Mouse (Mus musculus) embryonic facial prominence, embryonic 14.5 days (tissue): ENCODE measurements around the gene Efemp2. TPM values are rescaled to one million over a fixed set of nuclear protein-coding genes. Genes with fewer than 3 reads are reported as not detected.

ENCODE experiments used
- ATAC-seq: fragments of 200-750 bp; cut with Nextera tagmentation; 2 replicates; pipeline ENCODE4 v1.8.0; 2017; ENCODE audit warnings: low read depth, moderate number of reproducible peaks, moderate TSS enrichment
- DNase-seq: peaks from one replicate; pipeline ENCODE4 v3.0.0-alpha.2; 2015; ENCODE audit warnings: low spot score
- H3K27ac ChIP-seq: fragments of 300-500 bp; sonication (generic); replicated peaks from 2 replicates; pipeline ENCODE4 v1.5.1; 2014; ENCODE audit warnings: low read depth, mild to moderate bottlenecking, low read length, moderate library complexity
- H3K27me3 ChIP-seq: fragments of 300-500 bp; sonication (generic); replicated peaks from 2 replicates; pipeline ENCODE4 v1.6.1; 2014; ENCODE audit warnings: low read length; ENCODE audit not compliant: control insufficient read depth, insufficient read depth
- H3K36me3 ChIP-seq: fragments of 300-500 bp; sonication (generic); 2 replicates; pipeline ENCODE4 v1.6.1; 2014; ENCODE audit warnings: low read length, mixed read lengths; ENCODE audit not compliant: control insufficient read depth, insufficient read depth
- H3K4me1 ChIP-seq: fragments of 300-500 bp; sonication (generic); 2 replicates; pipeline ENCODE4 v1.6.1; 2014; ENCODE audit warnings: antibody characterized with exemption, low read length; ENCODE audit not compliant: control insufficient read depth, insufficient read depth
- H3K4me2 ChIP-seq: fragments of 300-500 bp; sonication (generic); 2 replicates; pipeline ENCODE4 v1.6.1; 2014; ENCODE audit warnings: low read depth, mild to moderate bottlenecking, low read length, moderate library complexity, mixed read lengths
- H3K4me3 ChIP-seq: fragments of 300-500 bp; sonication (generic); 2 replicates; pipeline ENCODE4 v1.5.1; 2014; ENCODE audit warnings: low read depth, mild to moderate bottlenecking, low read length
- H3K9ac ChIP-seq: fragments of 300-500 bp; sonication (generic); 2 replicates; pipeline ENCODE4 v1.6.1; 2014; ENCODE audit warnings: low read depth, mild to moderate bottlenecking, low read length, moderate library complexity, mixed read lengths
- H3K9me3 ChIP-seq: fragments of 300-500 bp; sonication (generic); 2 replicates; pipeline ENCODE4 v1.6.1; 2016; ENCODE audit warnings: low read length; ENCODE audit not compliant: control insufficient read depth
- WGBS: fragments of 180-500 bp; shearing (Covaris S2); extraction: QIAGEN DNeasy Blood & Tissue Kit; methylation state at CpG from one replicate; pipeline ENCODE4 v1.1.7; 2014; 5-methylcytosine and 5-hydroxymethylcytosine counted together
- polyA plus RNA-seq: library from polyadenylated mRNA; unstranded; fragments of >200 nt; fragmentation: Nextera tagmentation; extraction: Ambion mirVana; gene quantifications from 2 replicates; pipeline ENCODE4 v1.2.1, GENCODE M21; 2014

Efemp2 gene
- polyA plus RNA-seq, 1 experiment from 2014 or later, result 175 TPM

GRCm38 (mm10) chr19:5481398-5481797, 7.6 kb downstream of the Efemp2 start:
- Histone ChIP-seq H3K9ac (no peak overlapping the region), H3K4me3 (no peak overlapping the region), H3K36me3 (peaks cover 98% of the 10 kb centered on the region), H3K4me2 (no peak overlapping the region), H3K9me3 (no peaks in the 10 kb centered on the region), H3K4me1 (peaks cover under 1% of the 10 kb centered on the region; the same call in 1 of the 2 replicates), H3K27me3 (no peaks in the 10 kb centered on the region), H3K27ac (no peak overlapping the region)
- DNase-seq, result no peak
- ATAC-seq, result no peak
- WGBS, result 90% methylated on average over 10 of the region's 10 CpGs

GRCm38 (mm10) chr19:5483386-5484359, 9.9 kb downstream of the Efemp2 start:
- Histone ChIP-seq H3K4me1 (peaks cover 12% of the 10 kb centered on the region), H3K27me3 (no peaks in the 10 kb centered on the region), H3K27ac (no peak overlapping the region), H3K9ac (no peak overlapping the region), H3K4me3 (no peak overlapping the region), H3K9me3 (no peaks in the 10 kb centered on the region), H3K36me3 (peaks cover 78% of the 10 kb centered on the region), H3K4me2 (no peak overlapping the region)
- DNase-seq (no peak), ATAC-seq (no peak)
- WGBS, result 90% methylated on average over 19 of the region's 19 CpGs

- H3K4me1 ChIP-seq, result peaks cover 12% of the 10 kb centered on the region
- no peaks in the 10 kb centered on the region for H3K27me3 ChIP-seq
- no peaks in the 10 kb centered on the region for H3K9me3 ChIP-seq
- H3K4me3 ChIP-seq, result no peak overlapping the region
- DNase-seq (no peak), ATAC-seq (no peak)
- H3K9ac ChIP-seq, result no peak overlapping the region
- peaks cover 70% of the 10 kb centered on the region for H3K36me3 ChIP-seq
- WGBS, result 89% methylated on average over 5 of the region's 5 CpGs
- no peak overlapping the region for H3K27ac ChIP-seq
- H3K4me2 ChIP-seq, result no peak overlapping the region
These were observed 10.7 kb downstream of the Efemp2 start for GRCm38 (mm10) chr19:5484496-5484895.

- H3K36me3 ChIP-seq, result peaks cover 61% of the 10 kb centered on the region
These were observed 11.6 kb downstream of the Efemp2 start for GRCm38 (mm10) chr19:5485371-5485770.

GRCm38 (mm10) chr19:5485821-5486220, 12.1 kb downstream of the Efemp2 start:
- H3K4me3 ChIP-seq, result no peak overlapping the region
- peaks cover 56% of the 10 kb centered on the region for H3K36me3 ChIP-seq
- H3K4me1 ChIP-seq, result peaks cover 12% of the 10 kb centered on the region
- 88% methylated on average over 7 of the region's 7 CpGs for WGBS
- H3K9me3 ChIP-seq, result no peaks in the 10 kb centered on the region
- H3K27me3 ChIP-seq, result no peaks in the 10 kb centered on the region
- ATAC-seq, result no peak
- no peak overlapping the region for H3K9ac ChIP-seq
- no peak for DNase-seq
- no peak overlapping the region for H3K4me2 ChIP-seq
- no peak overlapping the region for H3K27ac ChIP-seq

More at GRCm38 (mm10) chr19:5485371-5485770, 11.6 kb downstream of the Efemp2 start:
- H3K4me2 ChIP-seq, result no peak overlapping the region
- no peak overlapping the region for H3K4me3 ChIP-seq
- no peaks in the 10 kb centered on the region for H3K9me3 ChIP-seq
- 93% methylated on average over 8 of the region's 8 CpGs for WGBS
- H3K9ac ChIP-seq, result no peak overlapping the region
- H3K4me1 ChIP-seq, result peaks cover 12% of the 10 kb centered on the region
- H3K27ac ChIP-seq, result no peak overlapping the region
- no peaks in the 10 kb centered on the region for H3K27me3 ChIP-seq
- no peak for ATAC-seq
- no peak for DNase-seq

GRCm38 (mm10) chr19:5486286-5486685, 12.5 kb downstream of the Efemp2 start:
- ATAC-seq (no peak), DNase-seq (peak; percentile 56)
- Histone ChIP-seq H3K27me3 (no peaks in the 10 kb centered on the region), H3K27ac (no peak overlapping the region), H3K4me2 (no peak overlapping the region), H3K4me3 (no peak overlapping the region), H3K4me1 (peaks cover 12% of the 10 kb centered on the region), H3K9ac (peak overlapping the region; percentile 19; the same call in 1 of the 2 replicates), H3K36me3 (peaks cover 52% of the 10 kb centered on the region), H3K9me3 (no peaks in the 10 kb centered on the region)
- WGBS, result 83% methylated on average over 8 of the region's 8 CpGs

GRCm38 (mm10) chr19:5486771-5487170, 13.0 kb downstream of the Efemp2 start:
- H3K36me3 ChIP-seq, result peaks cover 47% of the 10 kb centered on the region
- H3K4me1 ChIP-seq, result peaks cover 12% of the 10 kb centered on the region
- DNase-seq (no peak), ATAC-seq (no peak)
- H3K4me2 ChIP-seq, result peak overlapping the region; percentile 73
- H3K27ac ChIP-seq, result 0 out of 2 replicates have a peak overlapping the region, but pooled peaks have one; percentile 98
- peak overlapping the region; percentile 55; the same call in 1 of the 2 replicates for H3K4me3 ChIP-seq
- H3K9me3 ChIP-seq, result no peaks in the 10 kb centered on the region
- WGBS, result 83% methylated on average over 4 of the region's 4 CpGs
- H3K27me3 ChIP-seq, result no peaks in the 10 kb centered on the region
- peak overlapping the region; percentile 19; the same call in 1 of the 2 replicates for H3K9ac ChIP-seq

GRCm38 (mm10) chr19:5487768-5488550, 14.2 kb downstream of the Efemp2 start, which contains the start of gene Mus81:
Mus81 (minus strand) TSS chr19:5488402.
- H3K4me2 ChIP-seq, result peak within 1 kb of the TSS; percentile 73
- H3K27me3 ChIP-seq, result no peaks in the 10 kb centered on the region
- DNase-seq (peak; percentile 98), ATAC-seq (peak; percentile 65)
- peaks cover 12% of the 10 kb centered on the region for H3K4me1 ChIP-seq
- H3K9ac ChIP-seq, result peak within 1 kb of the TSS; percentile 68
- H3K36me3 ChIP-seq, result peaks cover 44% of the 10 kb centered on the region
- under 1% methylated on average over 36 of the region's 39 CpGs for WGBS
- peak within 1 kb of the TSS; percentile 55 for H3K4me3 ChIP-seq
- no peaks in the 10 kb centered on the region for H3K9me3 ChIP-seq
- peak within 1 kb of the TSS; percentile 98 for H3K27ac ChIP-seq
